Mouse (Mus musculus): ENCODE results near the gene Tulp3. TPM values are rescaled to one million over a fixed set of nuclear protein-coding genes. Genes with fewer than 3 reads are reported as not detected.
A peak's percentile ranks its signal among the peaks of the same experiment; 100 is the strongest.
"Not testable (repeated sequence)": the region's sequence is repeated elsewhere in the genome, so short reads cannot be mapped to it uniquely, and the experiment has no call there.

Tulp3 gene
- polyA plus RNA-seq, 1 experiment from 2014 or later = 30.9 TPM

DNA sequence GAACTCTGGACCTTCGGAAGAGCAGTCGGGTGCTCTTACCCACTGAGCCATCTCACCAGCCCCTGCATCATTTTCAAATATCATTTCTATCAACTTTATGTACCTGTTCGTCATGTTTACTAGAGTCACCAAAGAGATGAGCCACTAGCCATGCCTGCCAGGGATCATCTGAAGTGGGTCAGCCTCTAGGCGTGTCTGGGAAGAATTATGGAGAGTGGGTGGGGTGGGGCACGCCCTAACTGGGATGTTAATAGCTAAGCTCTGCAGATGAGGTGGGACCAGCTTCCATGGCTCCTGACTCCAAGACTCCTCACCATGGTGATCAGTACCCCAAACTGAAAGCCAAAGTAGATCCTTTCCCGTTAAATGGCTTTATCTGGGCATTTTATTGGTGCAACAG is 40.9 kb downstream of the Tulp3 start:
- 76% methylated on average over 6 of the region's 6 CpGs for WGBS

DNA sequence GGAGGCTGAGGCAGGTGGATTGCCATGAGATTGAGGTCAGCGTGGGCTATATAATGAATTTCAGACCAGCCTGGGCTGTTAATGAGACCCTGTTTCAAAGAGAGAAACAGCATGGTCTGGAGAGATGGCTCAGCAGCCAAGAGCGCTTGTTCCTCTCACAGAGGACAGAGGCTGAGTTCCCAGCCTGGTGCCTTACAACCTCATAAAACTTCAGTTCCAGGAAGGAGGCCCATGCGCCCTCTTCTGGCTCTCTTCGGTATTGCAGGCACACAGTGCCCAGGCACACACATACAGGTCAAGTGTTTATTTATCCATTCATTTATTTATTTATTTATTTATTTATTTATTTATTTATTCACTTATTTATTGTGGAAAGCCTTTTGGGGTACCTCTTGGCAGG is 47.3 kb downstream of the Tulp3 start:
- no peaks in the 10 kb centered on the region for H3K27me3 ChIP-seq
- 31% methylated on average over 4 of the region's 4 CpGs for WGBS

More for the DNA sequence above, 40.9 kb downstream of the Tulp3 start:
- Histone ChIP-seq H3K27me3 (no peaks in the 10 kb centered on the region), H3K9me3 (replicated peaks) (no peaks in the 10 kb centered on the region), H3K4me1 (no peaks in the 10 kb centered on the region), H3K36me3 (no peaks in the 10 kb centered on the region), H3K4me2 (replicated peaks) (no peak overlapping the region), H3K9ac (no peak overlapping the region), H3K4me3 (replicated peaks) (no peak overlapping the region), H3K27ac (replicated peaks) (no peak overlapping the region)
- no peak for ATAC-seq (ENCODE audit: insufficient number of reproducible peaks, low FRiP score, low TSS enrichment, low read depth)

DNA sequence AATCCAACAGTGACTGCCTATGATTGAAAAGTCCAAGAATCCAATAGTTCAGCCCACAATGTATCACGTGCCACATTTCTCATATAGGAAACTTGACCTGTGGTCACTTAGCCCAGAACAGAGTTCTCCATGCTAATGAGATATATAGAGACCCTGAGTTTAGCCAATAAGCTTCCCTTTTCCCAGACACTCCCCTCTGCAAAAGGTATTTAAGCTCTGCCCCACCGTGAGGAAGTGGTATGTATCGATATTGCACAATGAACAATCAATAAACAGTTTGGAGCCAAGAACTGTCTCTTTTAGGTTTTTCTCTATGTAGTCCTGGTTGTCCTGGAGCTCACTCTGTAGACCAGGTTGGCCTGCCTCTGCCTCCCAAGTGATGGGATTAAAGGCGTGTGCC is 50.9 kb downstream of the Tulp3 start:
- no peaks in the 10 kb centered on the region for H3K9me3 ChIP-seq (replicated peaks)
- H3K4me2 ChIP-seq (replicated peaks) = no peak overlapping the region
- no peak overlapping the region for H3K27ac ChIP-seq (replicated peaks)
- H3K4me3 ChIP-seq (replicated peaks) = no peak overlapping the region
- ATAC-seq (ENCODE audit: insufficient number of reproducible peaks, low FRiP score, low TSS enrichment, low read depth) = no peak
- WGBS = 83% methylated on average over 4 of the region's 4 CpGs
- peaks cover 11% of the 10 kb centered on the region for H3K4me1 ChIP-seq
- H3K36me3 ChIP-seq = no peaks in the 10 kb centered on the region
- H3K9ac ChIP-seq = no peak overlapping the region
- H3K27me3 ChIP-seq = peaks cover 10% of the 10 kb centered on the region; the same call in 1 of the 2 replicates

More for the DNA sequence above, 47.3 kb downstream of the Tulp3 start:
- no peak for ATAC-seq (ENCODE audit: insufficient number of reproducible peaks, low FRiP score, low TSS enrichment, low read depth)
- Histone ChIP-seq H3K9ac (no peak overlapping the region), H3K36me3 (no peaks in the 10 kb centered on the region), H3K27ac (replicated peaks) (no peak overlapping the region), H3K9me3 (replicated peaks) (no peaks in the 10 kb centered on the region), H3K4me2 (replicated peaks) (no peak overlapping the region), H3K4me1 (no peaks in the 10 kb centered on the region), H3K4me3 (replicated peaks) (no peak overlapping the region)

DNA sequence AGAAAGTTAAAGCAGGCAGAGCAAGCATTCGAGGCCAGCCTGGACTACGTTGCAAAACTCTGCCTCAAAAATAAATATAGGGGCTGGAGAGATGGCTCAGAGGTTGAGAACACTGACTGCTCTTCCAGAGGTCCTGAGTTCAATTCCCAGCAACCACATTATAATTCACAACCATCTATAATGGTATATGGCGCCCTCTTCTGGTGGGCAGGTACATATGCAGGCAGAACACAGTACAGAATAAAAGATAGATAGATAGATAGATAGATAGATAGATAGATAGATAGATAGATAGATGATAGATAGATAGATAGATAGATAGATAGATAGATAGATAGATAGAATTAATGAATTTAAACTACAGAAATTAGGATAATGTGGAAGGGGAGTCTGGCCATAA is 53.0 kb downstream of the Tulp3 start:
- 77% methylated on average over 3 of the region's 3 CpGs for WGBS
- not testable (repeated sequence) for ATAC-seq (ENCODE audit: insufficient number of reproducible peaks, low FRiP score, low TSS enrichment, low read depth); H3K9ac ChIP-seq; H3K9me3 ChIP-seq (replicated peaks); H3K4me2 ChIP-seq (replicated peaks); H3K4me3 ChIP-seq (replicated peaks); H3K27ac ChIP-seq (replicated peaks); H3K36me3 ChIP-seq
- H3K4me1 ChIP-seq = peaks cover 31% of the 10 kb centered on the region
- H3K27me3 ChIP-seq = peaks cover 24% of the 10 kb centered on the region

DNA sequence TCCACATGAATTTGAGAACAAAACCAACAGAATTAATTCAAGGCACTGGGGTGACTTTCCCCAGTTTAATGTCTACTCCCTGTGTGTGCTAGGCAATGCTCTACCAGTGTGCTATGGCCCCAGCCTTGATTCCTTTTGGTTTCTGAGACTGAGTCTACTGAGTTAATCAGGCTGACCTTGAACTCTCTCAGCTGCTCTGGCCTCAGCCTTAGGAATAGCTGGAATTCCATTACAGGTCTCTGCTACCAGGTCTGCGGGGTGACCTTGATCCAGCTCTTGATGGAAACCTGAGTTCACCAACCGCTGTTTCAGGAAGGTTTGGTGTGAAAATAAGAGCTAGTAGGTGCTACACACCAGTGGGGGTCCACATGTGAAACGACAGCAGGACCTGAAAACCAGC is 53.8 kb downstream of the Tulp3 start:
- Histone ChIP-seq H3K4me2 (replicated peaks) (no peak overlapping the region), H3K27me3 (peaks cover 24% of the 10 kb centered on the region)
- WGBS = 93% methylated on average over 3 of the region's 3 CpGs

DNA sequence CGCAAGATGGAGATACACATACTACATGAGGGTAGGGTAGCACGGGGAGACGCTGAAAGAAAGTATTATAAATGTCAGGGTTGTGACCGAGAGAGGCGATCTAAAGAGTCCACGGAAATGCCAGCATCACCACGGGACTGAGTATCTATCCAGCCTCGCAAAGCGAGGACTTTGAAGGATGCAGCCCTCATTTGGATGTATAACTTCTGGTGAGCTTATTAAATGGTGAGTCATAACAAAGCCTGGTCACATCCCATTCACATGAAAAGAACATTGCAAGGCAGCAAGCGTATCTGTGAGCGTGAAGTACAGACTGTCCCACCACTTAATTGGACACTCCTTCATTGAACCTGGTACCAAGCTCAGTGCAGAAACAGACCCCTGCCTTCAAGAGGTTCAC is 54.2 kb downstream of the Tulp3 start:
- Histone ChIP-seq H3K36me3 (no peaks in the 10 kb centered on the region), H3K9me3 (replicated peaks) (no peaks in the 10 kb centered on the region), H3K27ac (replicated peaks) (no peak overlapping the region), H3K27me3 (peaks cover 24% of the 10 kb centered on the region), H3K4me2 (replicated peaks) (peak overlapping the region; percentile 98), H3K4me3 (replicated peaks) (peak overlapping the region; percentile 68; the same call in 1 of the 2 replicates), H3K9ac (no peak overlapping the region), H3K4me1 (peaks cover 39% of the 10 kb centered on the region)
- no peak for ATAC-seq (ENCODE audit: insufficient number of reproducible peaks, low FRiP score, low TSS enrichment, low read depth)
- WGBS = 44% methylated on average over 11 of the region's 11 CpGs

More for the DNA sequence above, 53.8 kb downstream of the Tulp3 start:
- H3K4me1 ChIP-seq = peaks cover 34% of the 10 kb centered on the region
- no peaks in the 10 kb centered on the region for H3K9me3 ChIP-seq (replicated peaks)
- no peak for ATAC-seq (ENCODE audit: insufficient number of reproducible peaks, low FRiP score, low TSS enrichment, low read depth)
- no peak overlapping the region for H3K27ac ChIP-seq (replicated peaks)
- H3K9ac ChIP-seq = no peak overlapping the region
- no peak overlapping the region for H3K4me3 ChIP-seq (replicated peaks)
- no peaks in the 10 kb centered on the region for H3K36me3 ChIP-seq

DNA sequence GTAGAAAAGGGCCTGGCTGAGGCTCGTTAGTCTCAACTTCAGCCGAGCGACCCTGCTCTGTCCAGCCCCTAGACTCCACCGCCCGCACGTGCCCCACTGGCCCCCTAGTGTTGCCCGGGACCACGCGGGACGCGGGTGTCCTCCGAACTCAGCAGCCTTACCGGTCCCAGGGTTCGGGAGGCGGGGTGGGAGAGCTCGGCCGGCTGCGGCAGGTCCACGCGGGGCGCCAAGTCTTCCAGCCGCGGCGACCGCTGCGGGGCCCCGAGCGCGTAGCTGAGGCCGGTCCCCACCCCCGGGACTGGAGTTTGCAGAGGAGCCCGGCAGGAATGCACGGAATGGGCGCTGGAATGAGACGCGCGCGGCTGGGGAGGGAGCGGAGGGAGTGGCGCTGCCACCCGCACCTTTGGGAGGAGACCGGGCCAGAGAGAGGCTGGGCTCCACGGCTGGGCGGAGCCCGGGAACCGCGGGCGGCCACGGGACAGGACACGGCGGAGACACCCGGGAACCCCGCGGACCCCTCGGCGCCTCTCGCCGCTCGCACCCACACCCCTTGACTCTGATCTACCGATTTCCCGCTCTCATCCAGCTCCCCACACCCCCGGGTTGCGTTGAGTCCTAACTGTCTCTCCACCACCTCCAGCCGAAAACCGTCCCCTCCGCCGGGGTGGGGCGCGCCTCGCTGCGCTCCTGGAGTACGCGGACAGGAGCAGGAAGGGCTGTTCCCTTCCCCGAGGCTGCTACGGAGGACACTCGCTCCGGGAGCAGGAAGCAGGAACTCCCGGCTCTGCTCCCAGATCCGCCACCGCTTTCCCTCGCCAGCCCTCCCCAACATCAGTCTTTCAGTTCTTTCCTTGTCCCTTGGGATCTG is 55.3 kb downstream of the Tulp3 start, which contains the start of gene Tead4:
Tead4 (minus strand) TSS at position 690 of the 868 bp plus-strand sequence.
- Histone ChIP-seq H3K4me3 (replicated peaks) (peak within 1 kb of the TSS; percentile 68), H3K36me3 (no peaks in the 10 kb centered on the region), H3K9ac (peak within 1 kb of the TSS; percentile 44), H3K27me3 (peaks cover 24% of the 10 kb centered on the region), H3K9me3 (replicated peaks) (no peaks in the 10 kb centered on the region), H3K4me2 (replicated peaks) (peak within 1 kb of the TSS; percentile 98), H3K4me1 (peaks cover 48% of the 10 kb centered on the region), H3K27ac (replicated peaks) (peak within 1 kb of the TSS; percentile 63)
- WGBS = under 1% methylated on average over 79 of the region's 81 CpGs
- peak; percentile 85 for ATAC-seq (ENCODE audit: insufficient number of reproducible peaks, low FRiP score, low TSS enrichment, low read depth)

DNA sequence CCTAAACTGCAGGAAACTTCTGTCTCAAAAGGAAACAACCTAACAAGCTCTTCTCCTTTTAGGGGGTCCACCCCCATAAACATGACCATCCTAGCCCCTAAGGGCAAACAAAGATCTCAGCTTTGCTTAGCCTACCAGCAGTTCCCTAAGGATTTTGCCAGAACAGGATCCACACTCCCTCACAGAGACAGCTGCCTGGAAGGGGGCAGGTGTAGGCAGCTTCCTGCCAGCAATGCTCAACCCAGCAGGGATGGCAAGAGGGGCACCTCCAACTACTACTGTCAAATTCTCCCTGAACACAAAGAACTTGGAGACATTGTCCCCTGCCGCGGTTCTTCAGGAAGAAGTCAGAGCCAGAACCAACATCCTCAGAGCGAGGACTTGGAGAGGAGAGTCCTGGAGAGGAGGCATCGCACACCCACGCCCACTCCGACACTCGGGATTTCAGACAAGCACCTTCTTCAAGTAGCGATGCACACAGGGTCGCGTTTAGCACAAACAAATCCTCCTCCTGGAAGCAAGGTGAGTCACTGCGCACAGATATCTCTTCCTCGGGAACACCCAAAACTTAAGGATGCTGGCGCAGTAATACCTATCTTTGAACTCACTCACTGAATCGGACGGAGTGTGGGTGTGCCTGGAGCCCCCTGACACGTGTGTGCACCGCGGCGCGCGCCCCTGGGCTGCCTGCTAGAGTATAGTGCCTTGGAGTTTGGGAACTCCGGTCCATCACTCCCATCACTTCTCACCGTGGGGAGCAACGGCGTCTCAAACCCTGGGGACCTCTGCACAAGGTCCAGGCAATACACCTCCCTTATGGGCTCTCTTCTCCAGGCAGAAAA is 56.1 kb downstream of the Tulp3 start:
- H3K27ac ChIP-seq (replicated peaks) = 0 out of 2 replicates have a peak overlapping the region, but pooled peaks have one; percentile 63
- 0 out of 2 replicates have a peak, but pooled peaks have one; percentile 25 for ATAC-seq (ENCODE audit: insufficient number of reproducible peaks, low FRiP score, low TSS enrichment, low read depth)

DNA sequence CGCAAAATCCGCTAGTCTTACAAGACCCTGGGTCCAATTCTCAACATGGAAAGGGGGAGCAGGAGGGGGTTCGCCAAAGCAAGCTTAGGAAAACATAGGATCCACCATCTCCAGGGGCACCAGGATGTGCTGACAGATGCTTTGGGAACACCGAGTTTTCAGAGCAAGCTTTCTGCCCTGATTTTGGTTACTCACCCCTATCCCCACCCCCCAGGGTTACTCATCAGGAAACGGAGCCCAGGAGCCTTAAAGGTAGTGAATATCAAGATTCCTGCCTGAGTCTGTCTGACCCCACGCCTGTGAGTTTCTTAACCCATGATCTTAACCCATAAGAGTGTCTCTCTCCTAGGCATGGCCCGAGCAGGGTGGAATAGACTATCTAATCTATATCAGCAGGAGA is 57.4 kb downstream of the Tulp3 start:
- Histone ChIP-seq H3K9me3 (replicated peaks) (no peaks in the 10 kb centered on the region), H3K9ac (no peak overlapping the region), H3K27ac (replicated peaks) (no peak overlapping the region), H3K27me3 (peaks cover 24% of the 10 kb centered on the region), H3K4me2 (replicated peaks) (no peak overlapping the region), H3K4me1 (peaks cover 48% of the 10 kb centered on the region), H3K36me3 (no peaks in the 10 kb centered on the region), H3K4me3 (replicated peaks) (peak overlapping the region; percentile 68; the same call in 1 of the 2 replicates)
- 49% methylated on average over 7 of the region's 7 CpGs for WGBS
- no peak for ATAC-seq (ENCODE audit: insufficient number of reproducible peaks, low FRiP score, low TSS enrichment, low read depth)

More for the DNA sequence above, 56.1 kb downstream of the Tulp3 start:
- H3K9ac ChIP-seq = peak overlapping the region; percentile 44
- H3K4me1 ChIP-seq = peaks cover 48% of the 10 kb centered on the region
- H3K9me3 ChIP-seq (replicated peaks) = no peaks in the 10 kb centered on the region
- peak overlapping the region; percentile 68 for H3K4me3 ChIP-seq (replicated peaks)
- H3K36me3 ChIP-seq = no peaks in the 10 kb centered on the region
- peaks cover 24% of the 10 kb centered on the region for H3K27me3 ChIP-seq
- H3K4me2 ChIP-seq (replicated peaks) = peak overlapping the region; percentile 98
- WGBS = under 1% methylated on average over 25 of the region's 25 CpGs

DNA sequence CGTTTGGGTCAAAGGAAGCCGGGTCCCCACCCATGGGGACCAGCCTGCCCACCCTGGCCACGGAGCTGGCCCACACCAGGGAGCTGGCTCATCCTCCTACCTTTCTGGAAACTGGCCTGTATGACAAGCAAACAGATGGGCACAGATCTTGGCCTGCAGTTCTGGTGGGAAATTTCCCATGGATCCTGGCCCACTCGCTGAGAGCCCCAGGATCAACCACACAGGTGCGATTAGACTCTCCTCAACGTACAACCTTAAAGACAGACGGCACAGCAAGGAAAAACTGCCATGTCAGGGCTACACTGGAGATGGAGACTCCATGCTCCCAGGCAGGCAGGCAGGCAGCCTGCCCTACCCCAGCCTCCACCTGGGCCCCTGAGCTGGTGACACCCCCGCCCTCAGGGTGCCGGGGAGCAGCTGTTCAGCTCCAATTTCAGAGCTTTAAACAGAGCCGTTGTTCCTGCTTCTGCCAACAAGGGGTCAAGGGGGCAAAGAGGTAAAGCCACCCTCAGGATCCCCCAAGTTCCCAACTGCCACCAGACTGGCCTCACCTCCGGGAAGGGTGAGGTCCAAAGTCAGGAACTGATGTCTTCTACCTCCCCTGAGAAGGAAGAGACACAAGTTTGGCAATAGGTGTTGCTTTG is 58.8 kb downstream of the Tulp3 start:
- no peaks in the 10 kb centered on the region for H3K9me3 ChIP-seq (replicated peaks)
- H3K4me2 ChIP-seq (replicated peaks) = peak overlapping the region; percentile 21
- H3K27ac ChIP-seq (replicated peaks) = peak overlapping the region; percentile 68
- peaks cover 18% of the 10 kb centered on the region for H3K27me3 ChIP-seq
- no peak for ATAC-seq (ENCODE audit: insufficient number of reproducible peaks, low FRiP score, low TSS enrichment, low read depth)
- H3K4me1 ChIP-seq = peaks cover 48% of the 10 kb centered on the region
- 28% methylated on average over 11 of the region's 11 CpGs for WGBS
- H3K4me3 ChIP-seq (replicated peaks) = no peak overlapping the region
- H3K9ac ChIP-seq = no peak overlapping the region
- H3K36me3 ChIP-seq = no peaks in the 10 kb centered on the region
